23 mouse cellular contexts compared by ENCODE assay signal in genomic region chr15:4790378-4790777, GRCm38 (mm10).
DNase-seq lines count a peak whose midpoint lies in the region; ATAC-seq and TF ChIP-seq lines count a peak whose summit lies in the region.
"Had no signal": no experiment of that assay in that cellular context is flagged by ENCODE, and none has a peak within 500 bp of the region (broad histone marks: within the 10 kb centered on the region; RNA-seq: fewer than 3 reads in every experiment).

No protein-coding gene starts in this region.

- H3K9me3 ChIP-seq in embryonic facial prominence, embryonic 14.5 days (ENCODE audit: control insufficient read depth, low read length) = no peaks in the 10 kb centered on the region
- no peaks in the 10 kb centered on the region for H3K9me3 ChIP-seq in embryonic facial prominence, embryonic 10.5 days
- no peaks in the 10 kb centered on the region for H3K9me3 ChIP-seq in midbrain, postnatal 0 days (ENCODE audit: low read length)
- no peaks in the 10 kb centered on the region for H3K9me3 ChIP-seq in midbrain, embryonic 10.5 days (replicated peaks)
- H3K9me3 ChIP-seq in limb, embryonic 10.5 days (replicated peaks) = no peaks in the 10 kb centered on the region
- H3K9me3 ChIP-seq: embryonic facial prominence, embryonic 12.5 days; forebrain, embryonic 12.5 days; heart, embryonic 10.5 days; liver, embryonic 15.5 days; lung, embryonic 15.5 days; midbrain, embryonic 15.5 days had no signal

- no peaks in the 10 kb centered on the region for H3K27me3 ChIP-seq in embryonic facial prominence, embryonic 14.5 days (replicated peaks; ENCODE audit: control insufficient read depth, insufficient read depth, low read length)
- no peaks in the 10 kb centered on the region for H3K27me3 ChIP-seq in embryonic facial prominence, embryonic 10.5 days (replicated peaks; ENCODE audit: low read depth, poor library complexity, severe bottlenecking)
- H3K27me3 ChIP-seq in midbrain, postnatal 0 days (ENCODE audit: insufficient read depth, low read length) = no peaks in the 10 kb centered on the region
- H3K27me3 ChIP-seq in midbrain, embryonic 10.5 days (ENCODE audit: low read depth, poor library complexity, severe bottlenecking) = no peaks in the 10 kb centered on the region
- H3K27me3 ChIP-seq in limb, embryonic 10.5 days (ENCODE audit: low read depth, poor library complexity, severe bottlenecking) = no peaks in the 10 kb centered on the region
- H3K27me3 ChIP-seq: embryonic facial prominence, embryonic 12.5 days; forebrain, embryonic 12.5 days; liver, embryonic 15.5 days; lung, embryonic 15.5 days; midbrain, embryonic 15.5 days had no signal

- H3K4me3 ChIP-seq in embryonic facial prominence, embryonic 14.5 days (ENCODE audit: low read depth, low read length) = no peak overlapping the region
- H3K4me3 ChIP-seq in embryonic facial prominence, embryonic 10.5 days = no peak overlapping the region
- no peak overlapping the region for H3K4me3 ChIP-seq in midbrain, postnatal 0 days (ENCODE audit: low read depth, low read length)
- H3K4me3 ChIP-seq in midbrain, embryonic 10.5 days = no peak overlapping the region
- no peak overlapping the region for H3K4me3 ChIP-seq in limb, embryonic 10.5 days
- H3K4me3 ChIP-seq: embryonic facial prominence, embryonic 12.5 days; erythroblast, embryonic 14.5 days; forebrain, embryonic 12.5 days; heart, embryonic 10.5 days; layer of hippocampus, adult 2 months; liver, embryonic 15.5 days; lung, embryonic 15.5 days; midbrain, embryonic 15.5 days; myocyte had no signal

- no peak overlapping the region for H3K9ac ChIP-seq in embryonic facial prominence, embryonic 14.5 days (ENCODE audit: low read depth, low read length)
- no peak overlapping the region for H3K9ac ChIP-seq in midbrain, postnatal 0 days (replicated peaks; ENCODE audit: low read length, poor library complexity, severe bottlenecking)
- H3K9ac ChIP-seq: embryonic facial prominence, embryonic 12.5 days; forebrain, embryonic 12.5 days; liver, embryonic 15.5 days; lung, embryonic 15.5 days; midbrain, embryonic 15.5 days had no signal

- intact Hi-C loops in gastrocnemius, postnatal 14 days (cut with DNase I; ENCODE audit: low total_unique reads) = no loop called here

- peaks cover 13% of the 10 kb centered on the region for H3K4me1 ChIP-seq in embryonic facial prominence, embryonic 14.5 days (ENCODE audit: control insufficient read depth, insufficient read depth, low read length)
- H3K4me1 ChIP-seq in embryonic facial prominence, embryonic 10.5 days = peaks cover 5% of the 10 kb centered on the region
- H3K4me1 ChIP-seq in midbrain, postnatal 0 days (ENCODE audit: insufficient read depth, low read length) = peaks cover 2% of the 10 kb centered on the region; the same call in 1 of the 2 replicates
- no peaks in the 10 kb centered on the region for H3K4me1 ChIP-seq in midbrain, embryonic 10.5 days
- peaks cover 25% of the 10 kb centered on the region for H3K4me1 ChIP-seq in limb, embryonic 10.5 days
- H3K4me1 ChIP-seq: heart, embryonic 10.5 days; liver, embryonic 15.5 days; lung, embryonic 15.5 days; midbrain, embryonic 15.5 days had no signal

- H3K27ac ChIP-seq in embryonic facial prominence, embryonic 14.5 days (replicated peaks; ENCODE audit: low read depth, low read length) = no peak overlapping the region
- no peak overlapping the region for H3K27ac ChIP-seq in embryonic facial prominence, embryonic 10.5 days (replicated peaks)
- H3K27ac ChIP-seq in midbrain, postnatal 0 days (ENCODE audit: low read depth, low read length) = no peak overlapping the region
- no peak overlapping the region for H3K27ac ChIP-seq in midbrain, embryonic 10.5 days (replicated peaks)
- H3K27ac ChIP-seq in limb, embryonic 10.5 days = peak overlapping the region; percentile 67
- H3K27ac ChIP-seq: embryonic facial prominence, embryonic 12.5 days; forebrain, embryonic 12.5 days; heart, embryonic 10.5 days; layer of hippocampus, adult 2 months; liver, embryonic 15.5 days; lung, embryonic 15.5 days; midbrain, embryonic 15.5 days had no signal

- 29% methylated on average over 3 of the region's 3 CpGs for WGBS in embryonic facial prominence, embryonic 14.5 days
- 31% methylated on average over 3 of the region's 3 CpGs for WGBS in embryonic facial prominence, embryonic 10.5 days
- 52% methylated on average over 3 of the region's 3 CpGs for WGBS in midbrain, postnatal 0 days
- WGBS in midbrain, embryonic 10.5 days = 60% methylated on average over 3 of the region's 3 CpGs
- WGBS in limb, embryonic 10.5 days = 27% methylated on average over 3 of the region's 3 CpGs

- TF ChIP-seq CTCF in midbrain, postnatal 0 days (IDR thresholded peaks at IDR 0.05) = no peak

- ATAC-seq in embryonic facial prominence, embryonic 14.5 days (ENCODE audit: low read depth) = no peak
- ATAC-seq in midbrain, postnatal 0 days (ENCODE audit: low FRiP score) = no peak
- ATAC-seq: midbrain, embryonic 15.5 days had no signal

- no peaks in the 10 kb centered on the region for H3K36me3 ChIP-seq in embryonic facial prominence, embryonic 14.5 days (ENCODE audit: control insufficient read depth, insufficient read depth, low read length)
- no peaks in the 10 kb centered on the region for H3K36me3 ChIP-seq in embryonic facial prominence, embryonic 10.5 days (replicated peaks)
- no peaks in the 10 kb centered on the region for H3K36me3 ChIP-seq in midbrain, postnatal 0 days (ENCODE audit: insufficient read depth, low read length)
- H3K36me3 ChIP-seq in midbrain, embryonic 10.5 days = no peaks in the 10 kb centered on the region
- H3K36me3 ChIP-seq in limb, embryonic 10.5 days = no peaks in the 10 kb centered on the region
- H3K36me3 ChIP-seq: embryonic facial prominence, embryonic 12.5 days; forebrain, embryonic 12.5 days; heart, embryonic 10.5 days; liver, embryonic 15.5 days; lung, embryonic 15.5 days; midbrain, embryonic 15.5 days had no signal

- H3K4me2 ChIP-seq in embryonic facial prominence, embryonic 14.5 days (ENCODE audit: low read depth, low read length) = no peak overlapping the region
- no peak overlapping the region for H3K4me2 ChIP-seq in midbrain, postnatal 0 days (ENCODE audit: low read depth, low read length, poor library complexity, severe bottlenecking)
- H3K4me2 ChIP-seq: embryonic facial prominence, embryonic 12.5 days; forebrain, embryonic 12.5 days; liver, embryonic 15.5 days; lung, embryonic 15.5 days; midbrain, embryonic 15.5 days had no signal

- peak; percentile 11 for DNase-seq in embryonic facial prominence, embryonic 14.5 days (ENCODE audit: low spot score)
- DNase-seq in embryonic facial prominence, embryonic 10.5 days (ENCODE audit: low spot score) = no peak
- peak; percentile 6 for DNase-seq in midbrain, postnatal 0 days (ENCODE audit: low spot score)
- no peak for DNase-seq in midbrain, embryonic 10.5 days (ENCODE audit: low spot score)
- DNase-seq in limb, embryonic 10.5 days (ENCODE audit: low spot score) = peak; percentile 29
- no peak for DNase-seq in gastrocnemius, postnatal 14 days
- no peak for DNase-seq in thymus, postnatal 4 days
- no peak for DNase-seq in gastrocnemius, postnatal 4 days (ENCODE audit: low spot score in 2 of 2)
- DNase-seq: adrenal gland, postnatal 10 days; cerebellum, adult 8-10 months; layer of hippocampus, postnatal 36 days; liver; lung, postnatal 4 days; right cerebral cortex, postnatal 14 days had no signal

Comparison
In these comparisons a context has a peak if more than half of its experiments do, and no peak if none do; other contexts are left out.
1. DNase-seq: peak in embryonic facial prominence, embryonic 14.5 days (single experiment), midbrain, postnatal 0 days (single experiment) and limb, embryonic 10.5 days (single experiment); none in embryonic facial prominence, embryonic 10.5 days (single experiment), midbrain, embryonic 10.5 days (single experiment), gastrocnemius, postnatal 14 days (single experiment), thymus, postnatal 4 days (single experiment) and gastrocnemius, postnatal 4 days (0 of 2).